Mouse (Mus musculus) CD4-positive, CD25-positive, alpha-beta regulatory T cell, adult 4 months (primary cell): ENCODE measurements around the gene Zfp94. TPM values are rescaled to one million over a fixed set of nuclear protein-coding genes. Genes with fewer than 3 reads are reported as not detected.

Experiments
- ATAC-seq: one replicate; pipeline ENCODE4 v1.8.0; 2017
- polyA plus RNA-seq, 2 experiments: library from polyadenylated mRNA; unstranded; fragments of 100-300 nt; shearing (Covaris generic); gene quantifications; one replicate each; pipeline ENCODE4 v1.2.1; 2017

The Zfp94 gene
- polyA plus RNA-seq, 2 experiments from 2014 or later = 10.6 to 13.8 TPM

DNA sequence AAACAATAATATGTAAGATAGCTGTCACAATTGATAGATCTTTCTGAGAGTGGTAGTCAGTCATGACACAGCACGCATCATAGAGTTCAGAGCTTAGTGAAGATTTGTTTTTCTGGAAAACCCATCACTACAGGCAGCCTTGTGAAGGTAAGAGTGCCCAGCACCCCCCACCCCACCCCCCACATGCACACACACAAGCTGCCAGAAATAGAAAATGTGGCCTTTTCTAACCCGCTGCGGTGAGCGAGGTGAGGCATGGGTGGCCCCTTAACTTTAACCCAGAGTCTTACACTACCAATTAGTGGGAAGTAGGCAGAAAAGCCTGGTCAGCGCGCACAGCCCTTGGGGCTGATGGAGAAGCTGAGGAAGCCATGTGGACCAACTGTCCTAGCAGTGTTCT lies 45.3 kb downstream of the Zfp94 start:
- no peak for ATAC-seq

DNA sequence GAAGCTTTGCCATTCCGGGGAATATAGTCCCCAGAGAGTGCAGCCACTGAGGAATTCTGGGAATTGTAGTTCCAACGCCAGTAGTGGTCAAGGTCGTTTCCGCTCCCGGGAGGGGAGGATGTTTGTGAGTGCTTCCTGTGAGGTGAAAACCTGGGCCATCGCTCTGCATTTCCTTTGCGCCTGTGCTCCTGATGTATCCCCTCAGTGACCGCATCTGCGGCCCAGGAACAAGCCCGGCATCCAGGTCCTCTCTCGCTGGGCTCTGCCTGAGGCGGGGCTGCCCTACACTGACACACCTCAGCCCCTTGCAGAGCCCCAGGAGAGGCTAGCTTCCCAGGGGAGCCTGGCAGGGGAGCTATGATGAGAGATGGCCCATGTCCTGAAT lies 46.2 kb downstream of the Zfp94 start, which contains the start of gene Zfp93:
Gene Zfp93, plus strand, starts transcription at position 133 of the 385 bp plus-strand sequence.
- ATAC-seq = peak; percentile 90

DNA sequence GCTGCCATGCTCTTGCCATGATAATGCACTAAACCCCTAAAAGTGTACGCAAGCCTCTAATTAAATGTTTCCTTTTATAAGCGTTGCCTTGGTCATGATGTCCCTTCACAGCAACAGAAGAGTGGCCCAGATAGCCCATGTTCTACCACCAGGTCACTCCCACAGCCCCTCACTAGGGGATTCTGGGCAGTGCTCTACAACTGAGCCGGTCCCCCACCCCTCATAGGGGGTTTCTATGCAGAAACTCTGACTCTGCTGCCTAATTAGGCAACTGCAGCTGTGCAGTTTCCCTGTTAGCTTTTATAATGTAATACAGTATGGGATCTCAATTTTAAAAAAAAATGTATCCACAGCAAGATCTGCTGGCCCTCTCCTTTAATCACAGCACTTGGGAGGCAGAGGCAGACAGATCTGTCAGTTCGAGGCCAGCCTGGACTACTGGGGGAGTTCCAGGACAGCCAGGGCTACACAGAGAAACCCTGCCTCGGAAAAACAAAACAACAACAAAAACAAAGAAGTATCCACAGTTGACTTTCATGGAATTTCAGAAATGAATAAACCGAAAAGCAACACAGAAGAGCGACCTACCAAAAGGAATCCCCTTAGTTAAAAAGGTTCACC lies 46.7 kb downstream of the Zfp94 start:
- no peak for ATAC-seq

DNA sequence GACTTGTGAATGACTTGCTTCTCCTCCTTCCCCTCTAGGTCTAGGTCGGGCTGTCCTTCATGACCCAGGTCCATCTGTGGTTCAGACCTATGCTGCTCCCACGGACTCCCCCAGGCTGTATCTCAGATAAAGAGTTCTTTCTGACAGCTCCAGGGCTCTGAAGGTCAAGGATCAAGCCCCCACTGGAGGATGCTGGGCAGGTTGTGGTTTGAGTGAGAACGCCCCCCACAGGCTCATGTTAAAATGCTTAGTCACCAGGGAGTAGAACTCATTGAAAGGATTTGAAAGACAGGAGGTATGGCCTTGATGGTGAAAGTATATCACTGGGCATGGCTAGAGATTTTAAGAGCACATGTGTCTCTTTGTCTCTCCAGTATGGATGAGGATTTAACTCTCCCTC lies 47.2 kb downstream of the Zfp94 start:
- no peak for ATAC-seq

DNA sequence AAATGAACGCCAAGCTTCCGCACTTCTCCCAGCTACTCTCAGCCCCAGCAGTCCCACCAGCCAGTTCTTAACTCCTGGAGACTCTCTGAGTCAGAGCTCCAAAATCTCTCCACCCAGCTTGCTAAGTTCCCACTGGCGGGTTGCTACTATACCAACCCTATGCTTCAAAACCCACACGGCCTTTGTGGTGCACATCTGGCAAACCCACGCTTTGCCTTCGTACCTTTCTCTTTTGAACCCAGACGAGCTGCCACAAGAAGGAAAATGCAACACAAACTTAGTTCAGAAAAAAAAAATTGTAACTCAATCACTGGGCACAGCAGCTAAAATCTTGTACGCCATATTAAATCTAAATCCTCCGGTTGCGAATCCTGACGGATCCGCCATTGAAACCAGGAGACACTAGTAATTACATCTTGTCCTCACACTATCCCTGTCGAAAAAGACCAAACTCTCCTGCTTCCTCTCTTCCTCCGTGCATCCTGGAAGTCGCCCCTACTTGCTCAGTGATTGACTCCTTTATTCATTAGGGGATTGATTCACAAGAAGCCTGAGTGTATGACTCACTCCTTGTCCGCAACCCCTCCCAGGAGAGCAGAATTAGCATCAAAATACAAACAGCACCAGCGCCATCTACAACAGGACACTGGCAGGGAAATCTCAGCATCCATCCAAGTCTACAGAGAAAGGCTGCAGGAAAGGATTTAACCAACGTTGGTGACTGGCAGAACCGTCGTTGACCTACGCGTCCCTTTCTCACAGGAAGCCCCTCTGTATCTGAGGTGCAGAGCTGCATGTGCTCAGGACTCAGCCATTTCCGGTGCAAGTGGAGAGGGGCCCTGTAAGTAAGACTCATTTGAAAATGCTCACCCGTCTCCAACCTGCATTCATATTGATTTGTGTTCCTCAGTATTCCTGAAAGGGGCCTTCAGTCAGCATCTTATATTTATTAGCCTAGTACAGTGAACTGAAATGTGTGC lies 48.0 kb downstream of the Zfp94 start:
- ATAC-seq = no peak

DNA sequence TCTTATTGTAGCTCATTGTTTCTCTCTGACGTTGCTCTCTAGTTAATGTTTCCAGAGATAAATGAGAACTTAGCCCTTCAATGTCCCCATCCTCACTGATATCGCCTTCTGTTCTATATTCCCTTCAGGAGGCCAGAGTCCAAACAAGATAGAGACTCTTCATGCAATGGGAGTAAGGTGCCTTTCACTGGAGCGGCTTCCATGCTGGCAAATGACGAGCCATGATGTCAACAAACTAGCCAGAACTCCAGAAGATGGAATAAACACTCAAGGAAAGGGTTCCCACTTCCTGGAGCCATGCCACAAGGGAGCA lies 56.5 kb downstream of the Zfp94 start:
- ATAC-seq = no peak

DNA sequence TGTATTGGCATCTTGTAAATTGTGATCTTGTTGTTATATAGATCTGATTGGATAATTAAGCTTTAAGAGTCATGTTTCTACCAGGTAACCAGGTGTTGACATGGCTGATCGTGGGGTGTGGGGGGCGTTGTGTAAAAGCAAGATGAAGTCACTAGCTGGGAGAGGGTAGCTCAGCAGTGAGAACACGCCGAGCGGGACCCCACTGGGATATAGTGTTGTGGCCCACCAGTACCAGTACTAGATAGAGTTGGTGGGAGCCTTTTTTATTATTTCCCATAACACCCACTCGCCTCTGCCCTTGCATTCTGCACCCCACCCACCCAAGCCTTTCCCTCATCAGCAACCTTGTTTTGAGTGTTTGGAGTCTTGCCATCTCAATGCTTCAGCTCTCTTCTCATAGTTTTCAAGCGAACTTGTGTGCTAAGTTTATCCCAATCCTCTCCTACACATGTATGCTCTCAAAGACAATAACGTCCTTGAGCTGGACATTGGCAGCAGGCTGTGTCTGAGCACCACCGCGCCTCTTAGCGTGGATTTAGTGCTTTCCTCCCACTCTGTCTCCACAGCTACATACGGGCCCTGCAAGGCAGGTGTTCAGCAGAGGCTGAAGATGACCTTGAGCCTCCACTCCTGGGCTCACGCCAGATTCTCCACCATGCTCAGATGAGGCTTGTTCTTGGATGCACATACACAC lies 57.0 kb downstream of the Zfp94 start:
- ATAC-seq = no peak

DNA sequence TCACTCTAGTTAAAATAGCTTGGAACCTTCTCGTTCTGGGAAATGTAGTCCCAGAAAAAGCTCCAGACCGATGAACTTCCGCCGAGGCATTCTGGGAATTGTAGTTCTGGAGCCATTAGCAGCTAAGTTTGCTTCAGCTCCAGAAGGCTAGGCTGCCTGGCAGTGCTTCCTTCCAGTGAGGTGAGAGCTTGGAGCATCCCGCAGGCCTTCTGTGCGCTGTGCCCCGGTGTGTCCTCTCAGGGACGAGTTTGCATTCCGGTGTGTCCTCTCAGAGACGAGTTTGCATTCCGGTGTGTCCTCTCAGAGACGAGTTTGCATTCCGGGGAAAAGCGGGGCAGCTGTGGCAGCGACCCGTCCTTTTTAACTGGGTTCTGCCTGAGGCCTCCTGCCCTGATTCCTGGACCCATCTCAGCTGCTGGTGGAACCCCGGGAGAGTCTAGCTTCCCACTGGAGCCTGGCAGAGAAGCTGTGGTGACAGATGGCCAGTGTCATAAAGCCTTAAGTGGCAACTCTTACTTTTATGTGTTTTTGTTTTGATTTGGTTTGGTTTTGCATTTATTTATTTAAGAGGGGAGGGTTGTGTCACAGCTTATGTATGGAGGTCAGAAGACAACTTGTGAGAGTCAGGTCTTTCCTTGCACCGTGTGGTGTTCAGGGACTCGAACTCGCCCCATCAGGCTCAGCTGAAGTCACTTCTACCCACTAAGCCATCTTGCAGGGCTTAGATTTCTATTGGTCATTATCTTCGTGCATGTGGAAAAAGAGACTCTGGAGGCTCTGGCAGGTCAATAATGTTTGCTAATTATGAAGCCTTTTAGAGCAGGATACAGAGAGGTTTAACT lies 61.6 kb downstream of the Zfp94 start, which contains the start of gene Zfp108:
Gene Zfp108, plus strand, starts transcription at position 162 of the 842 bp plus-strand sequence.
- ATAC-seq = peak; percentile 92

DNA sequence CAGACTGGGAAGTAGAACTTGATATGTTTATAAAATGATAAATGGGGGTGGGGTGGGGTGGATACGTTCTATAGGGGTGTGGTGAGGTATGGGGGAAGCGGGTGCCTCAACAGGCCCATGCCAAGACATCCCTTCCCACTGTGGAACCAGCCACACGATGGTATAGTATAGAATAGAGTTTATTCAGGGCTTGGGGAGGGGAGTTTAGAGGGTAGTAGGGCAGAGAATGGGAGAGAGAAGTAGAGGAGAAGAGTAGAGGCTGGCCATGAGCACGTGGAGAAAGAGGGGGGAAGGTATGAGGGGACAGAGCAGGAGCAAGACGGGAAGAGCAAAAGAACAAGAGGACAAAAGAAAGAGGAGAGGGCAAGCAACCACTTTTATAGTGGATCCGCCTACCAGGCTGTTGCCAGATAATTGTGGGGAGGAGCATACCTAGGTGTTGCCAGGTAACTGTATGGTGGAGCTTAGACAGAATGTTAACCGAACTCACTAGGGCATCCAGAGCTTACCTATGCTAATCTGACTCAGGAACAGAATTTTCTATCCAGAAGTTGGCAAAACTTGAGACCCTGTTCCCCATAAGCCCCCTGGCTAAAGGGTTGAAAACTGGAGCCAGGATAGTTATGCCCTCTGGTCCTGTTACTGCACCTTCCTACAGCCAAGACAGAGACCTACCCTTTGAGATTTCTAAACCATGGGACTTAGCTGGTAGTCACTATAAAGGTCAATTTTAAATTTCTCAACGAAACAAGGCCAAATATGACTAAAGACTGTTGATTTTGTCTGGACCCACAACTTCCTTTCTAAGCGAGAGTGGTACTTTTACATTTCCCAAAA lies 62.5 kb downstream of the Zfp94 start:
- ATAC-seq = no peak

Other genes with a start within 250 kb of the Zfp94 start
- gene Zfp180, start 234.7 kb downstream of the Zfp94 start, polyA plus RNA-seq = 10 to 100 TPM; 21.5 to 23.8 TPM
- gene Zfp112, start 204.4 kb downstream of the Zfp94 start, polyA plus RNA-seq = 1 to 10 TPM; 1.3 to 2.4 TPM
- 10 to 100 TPM; 13.8 to 21.0 TPM for gene Zfp235, start 182.5 kb downstream of the Zfp94 start, polyA plus RNA-seq
- gene Zfp114, start 141.6 kb downstream of the Zfp94 start, polyA plus RNA-seq = 1 to 10 TPM in 1 of 2 experiments, under 1 TPM in 1; 0.73 to 1.8 TPM
- gene Zfp111, start 105.2 kb downstream of the Zfp94 start, polyA plus RNA-seq = 1 to 10 TPM in 1 of 2 experiments, under 1 TPM in 1; 0.61 to 1.3 TPM
- gene Zfp109, start 79.1 kb downstream of the Zfp94 start, polyA plus RNA-seq = 1 to 10 TPM; 2.2 to 3.7 TPM
- under 1 TPM in 1 of 2 experiments, not detected in 1; 0.70 TPM for gene Zfp108, start 61.9 kb downstream of the Zfp94 start, polyA plus RNA-seq
- 1 to 10 TPM; 2.5 to 2.9 TPM for gene Zfp93, start 46.2 kb downstream of the Zfp94 start, polyA plus RNA-seq
- 10 to 100 TPM; 19.4 to 27.8 TPM for gene Zfp61, start 15.4 kb downstream of the Zfp94 start, polyA plus RNA-seq
- not detected for gene Tescl, start 17.3 kb upstream of the Zfp94 start, polyA plus RNA-seq
- gene Lypd5, start 32.5 kb upstream of the Zfp94 start, polyA plus RNA-seq = under 1 TPM in 1 of 2 experiments, not detected in 1; 0.19 TPM
- gene Kcnn4, start 53.6 kb upstream of the Zfp94 start, polyA plus RNA-seq = 100 to 1,000 TPM; 130 to 152 TPM
- 10 to 100 TPM; 27.9 to 29.4 TPM for gene Smg9, start 83.0 kb upstream of the Zfp94 start, polyA plus RNA-seq
- gene Irgc1, start 135.6 kb upstream of the Zfp94 start, polyA plus RNA-seq = under 1 TPM; 0.35 to 0.56 TPM
- gene Plaur, start 145.8 kb upstream of the Zfp94 start, polyA plus RNA-seq = 1 to 10 TPM in 1 of 2 experiments, under 1 TPM in 1; 0.66 to 5.8 TPM
- gene Cadm4, start 165.4 kb upstream of the Zfp94 start, polyA plus RNA-seq = not detected
- under 1 TPM in 1 of 2 experiments, not detected in 1; 0.56 TPM for gene Zfp428, start 190.3 kb upstream of the Zfp94 start, polyA plus RNA-seq
- gene AC161166.1, start 195.8 kb upstream of the Zfp94 start, polyA plus RNA-seq = not detected
- 1 to 10 TPM in 1 of 2 experiments, under 1 TPM in 1; 0.68 to 1.5 TPM for gene Irgq, start 214.0 kb upstream of the Zfp94 start, polyA plus RNA-seq
- gene Pinlyp, start 229.5 kb upstream of the Zfp94 start, polyA plus RNA-seq = not detected
- gene Xrcc1, start 229.6 kb upstream of the Zfp94 start, polyA plus RNA-seq = 10 to 100 TPM; 35.3 to 46.2 TPM